Mouse (Mus musculus) urinary bladder, postnatal 10 days (tissue): ENCODE results near the gene Ccp110.
A peak's percentile ranks its signal among the peaks of the same experiment; 100 is the strongest.

Experiments
- DNase-seq: peaks from one replicate; pipeline ENCODE4 v3.0.0; 2022; ENCODE audit warnings: low spot score

The Ccp110 gene

DNA sequence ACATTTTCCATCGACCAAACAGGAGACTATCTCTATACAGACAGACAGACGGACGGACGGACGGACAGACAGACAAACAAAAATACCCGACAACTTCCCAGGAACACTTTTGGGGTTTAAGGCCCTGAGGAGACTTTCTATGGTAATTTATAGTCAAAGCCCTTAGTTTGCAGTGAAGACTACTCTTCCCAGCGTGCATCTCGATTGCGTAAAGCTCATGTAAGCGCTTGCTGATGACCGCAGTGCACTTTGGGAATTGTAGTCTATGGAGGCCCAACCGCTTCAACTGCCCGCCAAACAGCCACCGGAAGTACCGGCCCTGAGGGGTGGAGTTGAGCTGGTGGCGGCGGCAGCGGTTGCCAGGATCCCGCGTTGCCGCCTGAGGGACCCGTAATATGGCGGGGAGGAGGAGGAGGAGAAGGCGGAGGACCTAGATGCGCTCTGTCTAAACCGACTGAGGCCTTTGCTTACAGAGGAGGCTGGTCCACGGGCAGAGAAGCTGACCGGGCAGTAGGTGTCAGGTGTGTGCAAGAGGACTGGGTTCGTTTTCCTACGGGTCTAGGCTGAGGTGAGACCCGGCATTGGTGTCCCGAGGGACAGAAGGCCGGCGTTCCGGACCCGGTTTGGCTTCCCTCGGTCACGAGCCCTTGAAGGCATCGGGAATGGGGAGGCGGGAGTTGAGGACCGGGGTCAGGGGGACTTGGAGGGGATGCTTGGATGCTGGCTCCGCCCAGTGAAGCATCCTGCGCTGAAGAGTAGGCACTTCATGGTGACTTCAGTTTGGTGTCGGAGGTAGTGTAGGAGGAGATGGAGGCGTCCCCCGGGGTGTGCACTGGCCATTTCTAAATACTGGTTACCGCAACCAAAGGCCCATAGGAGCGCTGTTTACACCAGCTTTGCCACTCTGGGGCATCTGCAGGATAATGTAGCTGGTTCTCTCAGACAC is at the start of gene Ccp110:
Gene Ccp110, plus strand, starts transcription at position 325 of the 946 bp plus-strand sequence.
- DNase-seq = peak; percentile 71

DNA sequence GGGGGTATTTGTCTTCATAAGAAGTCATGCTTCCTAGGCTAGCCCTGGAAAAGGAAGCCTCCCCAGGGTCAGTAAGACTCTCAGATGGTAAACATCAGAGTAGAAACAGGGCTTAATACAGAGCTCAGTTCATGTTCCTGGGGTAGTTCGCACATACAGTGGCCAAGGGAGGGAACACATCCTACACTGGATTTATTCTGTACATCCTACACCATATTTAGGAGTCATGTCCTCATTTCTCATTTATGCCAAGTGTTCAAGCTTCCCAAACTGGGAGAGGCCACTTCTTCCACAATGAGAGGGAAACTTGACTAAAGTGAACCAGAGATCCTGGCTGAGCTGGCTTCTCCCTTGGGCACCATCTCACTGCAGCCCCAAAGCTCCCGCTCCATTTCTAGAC is 44.6 kb upstream of the Ccp110 start:
- no peak for DNase-seq

DNA sequence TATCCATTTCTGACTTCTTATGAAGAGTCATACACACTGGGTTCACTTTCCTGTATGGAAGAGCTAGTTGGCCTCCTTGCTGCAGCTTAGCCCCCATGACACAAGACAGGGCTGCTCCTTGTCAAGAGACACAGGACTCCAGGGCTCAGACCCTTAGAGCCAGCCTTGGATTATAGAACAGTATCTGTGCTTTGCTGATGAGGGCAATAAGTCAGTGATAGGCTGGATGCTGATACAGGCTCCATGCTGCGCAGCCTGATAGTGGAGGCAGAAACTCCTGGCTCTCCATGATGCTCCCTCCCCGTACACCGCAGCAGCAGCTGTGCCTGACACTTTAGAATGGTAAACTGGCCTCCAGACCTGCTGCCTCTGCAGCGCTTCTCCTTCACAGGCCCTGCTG is 42.2 kb upstream of the Ccp110 start:
- no peak for DNase-seq

- no peak for DNase-seq
Observed at GRCm38 (mm10) chr7:118676826-118677225, 35.5 kb upstream of the Ccp110 start.

- DNase-seq = peak; percentile 44
Observed at GRCm38 (mm10) chr7:118688199-118688598, 24.2 kb upstream of the Ccp110 start.

- no peak for DNase-seq
Observed at GRCm38 (mm10) chr7:118689088-118689487, 23.3 kb upstream of the Ccp110 start.

DNA sequence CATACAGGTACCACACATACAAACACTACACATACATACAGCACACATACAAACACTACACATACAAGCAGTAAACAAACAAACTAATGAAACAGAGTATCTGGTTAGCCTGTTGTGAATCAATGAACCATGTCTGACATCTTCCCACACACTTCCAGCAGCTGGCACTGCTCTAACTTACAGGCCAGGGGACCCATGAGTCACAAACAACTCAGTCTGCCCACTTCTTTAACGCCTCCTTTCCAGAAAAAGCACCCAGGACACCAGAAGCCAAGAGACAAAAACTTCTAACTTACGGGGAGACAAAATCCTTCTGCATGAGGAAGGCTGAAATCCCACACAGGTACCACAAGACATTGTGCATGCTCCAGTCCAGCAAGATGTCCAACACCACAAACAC is 21.1 kb upstream of the Ccp110 start:
- no peak for DNase-seq

GRCm38 (mm10) chr7:118696146-118696545 is 16.2 kb upstream of the Ccp110 start:
- no peak for DNase-seq

DNA sequence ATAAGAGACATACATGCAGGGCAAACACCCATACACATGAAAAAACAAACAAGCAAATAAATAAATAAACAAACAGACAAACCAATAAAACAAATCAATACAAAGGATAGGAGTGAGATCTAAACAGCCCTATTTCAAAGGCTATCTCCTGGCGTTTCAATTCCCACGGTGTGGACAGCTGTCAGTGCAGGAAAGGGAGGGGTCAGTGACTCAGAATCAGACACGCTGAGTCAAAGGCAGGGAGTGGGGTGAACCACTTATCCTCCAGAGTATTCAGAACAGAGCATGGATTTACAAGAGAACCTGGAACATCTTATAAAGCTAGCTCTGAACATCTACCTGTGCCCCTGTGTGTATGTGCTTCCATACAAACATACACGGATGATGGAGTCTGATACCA is 15.2 kb upstream of the Ccp110 start:
- DNase-seq = no peak

DNA sequence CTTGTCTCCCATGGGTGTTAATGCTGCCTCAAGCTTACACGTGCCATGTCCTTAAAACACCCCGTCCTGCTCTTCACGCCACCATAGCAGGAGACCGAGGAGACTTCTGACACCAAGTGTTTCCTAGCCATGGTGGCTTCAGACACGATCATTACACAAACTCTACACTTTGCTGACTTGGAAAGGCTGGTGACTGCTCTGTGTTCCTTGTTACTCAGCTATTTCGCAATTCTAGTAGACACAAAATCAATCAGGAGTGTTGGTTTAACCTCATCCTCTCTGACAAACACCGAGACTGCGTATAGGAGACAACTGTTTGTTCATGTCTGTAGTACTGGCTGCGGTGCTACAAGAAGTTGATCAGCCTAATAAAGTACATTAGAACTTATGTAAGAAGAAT is 13.5 kb upstream of the Ccp110 start:
- no peak for DNase-seq

DNA sequence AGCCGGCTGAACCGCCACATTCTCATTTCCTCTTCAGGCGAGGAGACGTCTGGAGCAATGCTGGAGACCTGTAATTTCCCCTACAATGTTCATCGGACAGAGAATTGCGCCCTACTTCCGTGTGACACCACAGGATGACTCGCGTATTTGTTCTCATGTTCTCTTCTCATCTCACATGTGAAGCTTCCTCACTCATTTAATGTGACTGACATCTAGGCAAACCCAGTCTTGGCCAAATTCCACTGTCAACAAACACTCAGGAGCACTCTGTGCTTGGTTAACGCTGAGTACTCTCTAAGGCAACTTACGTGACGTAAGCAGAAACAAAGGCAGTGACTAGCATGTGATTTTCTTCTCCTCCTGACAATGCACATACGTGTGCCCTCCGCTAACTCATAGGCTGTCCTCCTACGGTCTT is 9.2 kb upstream of the Ccp110 start:
- DNase-seq = no peak

GRCm38 (mm10) chr7:118704001-118704850 is 8.1 kb upstream of the Ccp110 start:
- DNase-seq = no peak

DNA sequence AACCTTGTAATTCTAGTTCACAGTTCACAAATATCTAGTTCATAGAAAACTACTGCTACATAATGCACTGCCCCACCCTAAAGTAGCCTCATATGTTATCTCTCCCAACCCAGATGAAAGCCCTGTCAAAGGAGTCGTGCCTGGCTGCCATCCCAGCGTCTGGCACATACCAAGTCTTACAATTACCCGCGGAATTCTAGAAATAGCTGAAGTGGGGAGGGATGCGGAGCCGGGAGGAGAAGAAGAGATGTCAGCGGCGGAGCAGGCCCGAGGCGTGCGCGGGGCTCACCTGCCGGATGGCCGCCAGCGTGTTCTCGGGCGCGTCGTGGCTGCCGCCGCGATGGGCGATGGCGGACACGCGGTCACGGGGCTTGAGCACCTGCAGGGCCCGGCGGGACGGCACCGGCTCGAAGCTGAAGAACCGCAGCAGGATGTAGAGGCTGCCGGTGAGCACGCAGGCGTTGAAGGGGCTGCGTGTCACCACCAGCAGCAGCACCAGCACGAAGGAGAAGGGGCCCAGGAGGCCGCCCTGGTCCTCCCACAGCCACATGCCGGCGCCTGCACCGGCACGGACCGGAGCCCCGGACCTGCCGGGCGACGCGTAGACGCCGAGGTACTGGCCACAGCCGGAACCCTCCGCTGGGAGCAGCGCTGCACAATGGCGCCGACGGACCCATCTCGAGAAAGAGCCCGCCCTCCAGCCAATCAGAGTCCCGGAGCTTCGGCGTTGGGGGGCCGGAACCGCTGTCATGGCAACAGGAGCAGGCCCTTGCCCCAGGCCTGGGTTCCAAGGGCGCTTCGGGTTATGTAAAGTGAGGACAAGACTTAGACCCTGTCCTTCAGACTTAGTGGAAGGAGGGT is 7.0 kb upstream of the Ccp110 start, which contains the start of gene Gde1:
Gene Gde1, minus strand, starts transcription at position 678 of the 861 bp plus-strand sequence.
- peak; percentile 69 for DNase-seq

GRCm38 (mm10) chr7:118706051-118706450 is 6.3 kb upstream of the Ccp110 start:
- no peak for DNase-seq

- no peak for DNase-seq
Observed at GRCm38 (mm10) chr7:118706488-118706887, 5.9 kb upstream of the Ccp110 start.

GRCm38 (mm10) chr7:118707216-118707615 is 5.1 kb upstream of the Ccp110 start:
- DNase-seq = no peak

DNA sequence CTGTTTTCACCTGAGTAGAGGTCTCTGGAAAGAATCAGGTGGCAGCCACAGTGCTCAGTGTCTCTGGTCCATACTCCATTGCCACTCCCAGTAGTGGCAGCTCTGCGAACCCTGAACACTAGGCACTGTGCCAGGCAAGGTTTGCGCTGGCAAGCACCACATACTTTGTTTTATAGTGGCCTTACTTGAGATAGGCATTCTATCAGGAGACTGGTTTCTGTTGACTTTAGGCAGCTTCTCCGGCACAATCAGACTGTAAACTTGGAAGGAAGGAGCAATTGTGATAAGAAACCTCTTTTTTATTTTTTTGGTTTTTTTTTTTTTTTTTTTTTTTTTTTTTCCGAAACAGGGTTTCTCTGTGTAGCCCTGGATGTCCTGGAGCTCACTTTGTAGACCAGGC is 4.3 kb upstream of the Ccp110 start:
- DNase-seq = no peak

DNA sequence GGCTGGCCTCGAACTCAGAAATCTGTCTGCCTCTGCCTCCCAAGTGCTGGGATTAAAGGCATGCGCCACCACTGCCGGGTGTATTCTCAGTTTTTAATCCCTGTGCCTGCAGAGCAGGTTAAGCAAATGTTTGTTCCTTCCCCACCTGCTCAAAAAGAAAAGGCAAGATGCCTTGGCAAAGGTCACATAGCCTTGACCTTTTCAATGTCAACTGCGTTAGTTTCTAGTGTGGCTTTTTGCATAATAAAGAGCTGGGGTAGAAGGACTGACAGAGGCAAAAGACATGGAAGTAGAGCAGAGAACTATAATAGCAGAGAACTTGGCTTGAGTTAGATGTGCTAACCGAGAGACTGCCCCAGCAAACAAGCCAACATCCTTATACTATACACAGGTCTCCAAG is 1.6 kb upstream of the Ccp110 start:
- DNase-seq = no peak

DNA sequence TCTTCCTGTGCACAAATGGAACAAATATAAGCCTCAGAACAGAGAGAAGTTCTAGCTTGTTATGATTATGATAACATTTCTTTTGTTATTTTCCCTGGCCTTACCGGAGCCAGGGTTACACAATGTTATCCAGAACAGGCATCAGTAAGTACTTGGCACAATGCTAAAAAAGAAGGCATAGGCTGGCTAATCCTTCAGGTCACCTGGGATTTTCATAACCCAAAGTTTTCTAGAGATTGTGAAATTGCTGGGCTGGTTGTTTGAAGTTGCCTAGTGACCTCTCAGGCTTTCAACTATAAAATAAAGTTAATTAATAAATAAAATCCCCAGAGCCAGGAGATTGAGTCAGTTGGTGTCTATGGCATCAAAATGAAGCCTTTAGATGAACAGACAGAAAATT is 2.5 kb downstream of the Ccp110 start:
- DNase-seq = no peak

DNA sequence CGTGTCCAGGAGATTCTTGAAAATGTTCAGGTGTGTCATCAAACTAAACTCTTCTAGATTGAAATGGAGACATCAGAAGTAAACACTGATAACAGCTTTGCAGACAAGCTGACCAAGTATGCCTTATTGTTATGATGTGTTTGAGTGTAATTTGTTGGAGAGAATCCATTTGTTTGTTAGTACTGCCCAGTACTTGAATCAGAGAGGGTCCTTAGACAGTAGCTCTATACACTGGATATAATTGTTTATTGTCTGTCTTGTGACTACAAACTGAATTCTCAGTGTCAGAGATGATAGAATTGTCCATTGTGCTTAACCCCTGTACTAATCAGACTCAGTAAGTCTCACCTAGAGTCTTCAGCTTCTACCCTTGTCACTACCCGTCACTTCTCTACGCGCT is 5.7 kb downstream of the Ccp110 start:
- DNase-seq = no peak

DNA sequence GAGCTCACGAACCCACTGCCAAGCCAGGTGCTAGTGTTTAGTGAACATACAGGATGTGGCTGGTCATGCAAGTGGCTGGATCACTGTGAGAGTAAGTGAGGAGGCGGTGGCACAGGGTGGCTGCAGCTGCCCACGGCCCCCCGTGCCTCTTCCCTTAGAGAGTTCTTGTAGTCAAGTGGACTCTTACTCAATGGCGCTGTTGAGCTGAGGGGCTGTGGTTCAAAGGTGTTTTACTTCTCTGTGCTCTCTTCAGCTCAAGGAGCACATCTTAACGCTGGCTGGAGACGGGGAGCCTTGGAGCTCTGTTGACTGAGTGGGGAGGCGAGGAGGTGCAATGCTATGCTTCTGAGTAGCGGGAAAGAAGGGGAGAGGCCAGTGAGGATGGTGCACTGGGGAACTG is 11.6 kb downstream of the Ccp110 start:
- DNase-seq = no peak

DNA sequence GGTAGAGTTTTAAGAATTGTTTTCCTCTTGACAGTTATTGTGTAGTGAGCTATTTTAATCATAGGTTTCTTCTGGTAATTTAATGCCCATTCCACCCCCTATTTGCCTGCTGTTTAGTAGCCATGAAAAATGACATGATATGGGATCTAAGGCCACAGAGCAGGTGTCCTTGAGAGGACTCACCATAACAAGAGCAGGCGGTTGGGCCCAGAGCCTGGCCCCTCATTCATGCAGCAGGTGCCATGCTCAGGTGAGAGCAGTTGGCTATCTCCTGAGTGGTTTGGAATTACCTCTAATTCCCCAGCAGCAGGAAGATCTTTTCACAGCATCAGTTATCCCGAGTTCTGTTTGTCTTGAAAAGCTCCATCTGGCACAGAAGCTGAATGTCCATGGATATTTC is 13.1 kb downstream of the Ccp110 start:
- DNase-seq = no peak
